Mouse (Mus musculus) forebrain, embryonic 16.5 days (tissue): ENCODE data around the gene Ctnnb1. TPM values are rescaled to one million over a fixed set of nuclear protein-coding genes. Genes with fewer than 3 reads are reported as not detected.

ENCODE experiments used
- ATAC-seq: fragments of 200-750 bp; cut with Nextera tagmentation; 2 replicates; pipeline ENCODE4 v1.8.0; 2017; ENCODE audit warnings: mild to moderate bottlenecking, moderate library complexity
- H3K27ac ChIP-seq: fragments of 300-500 bp; sonication (generic); 2 replicates; pipeline ENCODE4 v1.5.1; 2014; ENCODE audit warnings: low read length, control low read depth
- H3K27me3 ChIP-seq: fragments of 300-500 bp; sonication (generic); replicated peaks from 2 replicates; pipeline ENCODE4 v1.6.1; 2014; ENCODE audit warnings: low read length; ENCODE audit not compliant: control insufficient read depth, insufficient read depth
- H3K36me3 ChIP-seq: fragments of 300-500 bp; sonication (generic); 2 replicates; pipeline ENCODE4 v1.6.1; 2014; ENCODE audit not compliant: control insufficient read depth, insufficient read depth
- H3K4me1 ChIP-seq: fragments of 300-500 bp; sonication (generic); replicated peaks from 2 replicates; pipeline ENCODE4 v1.6.1; 2014; ENCODE audit warnings: low read length; ENCODE audit not compliant: control insufficient read depth, insufficient read depth
- H3K4me2 ChIP-seq: fragments of 300-500 bp; sonication (generic); 2 replicates; pipeline ENCODE4 v1.6.1; 2014; ENCODE audit warnings: mild to moderate bottlenecking, low read length, control low read depth
- H3K4me3 ChIP-seq: fragments of 300-500 bp; sonication (generic); replicated peaks from 2 replicates; pipeline ENCODE4 v1.5.1; 2014; ENCODE audit warnings: mild to moderate bottlenecking, low read length, control low read depth
- H3K9ac ChIP-seq: fragments of 300-500 bp; sonication (generic); replicated peaks from 2 replicates; pipeline ENCODE4 v1.6.1; 2014; ENCODE audit warnings: low read depth, low read length, control low read depth
- H3K9me3 ChIP-seq: fragments of 300-500 bp; sonication (generic); 2 replicates; pipeline ENCODE4 v1.6.1; 2016; ENCODE audit warnings: low read length; ENCODE audit not compliant: control insufficient read depth
- WGBS: fragments of 180-500 bp; shearing (Covaris S2); extraction: QIAGEN DNeasy Blood & Tissue Kit; methylation state at CpG from one replicate; pipeline ENCODE4 v1.1.7; 2014; 5-methylcytosine and 5-hydroxymethylcytosine counted together
- polyA plus RNA-seq: library from polyadenylated mRNA; unstranded; fragments of >200 nt; fragmentation: Nextera tagmentation; extraction: Ambion mirVana; gene quantifications from 2 replicates; pipeline ENCODE4 v1.2.1, GENCODE M21; 2015

The Ctnnb1 gene
- polyA plus RNA-seq, 1 experiment from 2014 or later: 611 TPM

DNA sequence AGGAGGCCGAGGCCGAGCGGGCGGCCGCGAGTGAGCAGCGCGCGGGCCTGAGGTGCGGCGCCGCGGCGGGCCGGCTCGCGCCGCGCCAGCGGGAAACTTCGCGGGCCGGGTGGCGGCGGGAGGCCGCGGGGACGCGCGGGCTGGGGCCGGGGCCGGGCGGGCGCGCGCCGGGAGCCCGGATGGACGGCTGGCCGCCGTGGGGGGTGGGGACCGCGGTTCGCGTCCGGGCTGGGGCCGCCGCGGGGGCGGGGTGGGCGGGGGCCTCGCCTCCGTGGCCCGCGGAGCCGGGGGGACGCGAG is 4.5 kb downstream of the Ctnnb1 start:
- Histone ChIP-seq H3K9ac (peak overlapping the region; percentile 91), H3K27ac (peak overlapping the region; percentile 91), H3K27me3 (no peaks in the 10 kb centered on the region), H3K9me3 (no peaks in the 10 kb centered on the region), H3K4me2 (peak overlapping the region; percentile 99), H3K36me3 (no peaks in the 10 kb centered on the region), H3K4me3 (peak overlapping the region; percentile 95), H3K4me1 (peaks cover 46% of the 10 kb centered on the region)
- WGBS: 0% methylated on average over 8 of the region's 58 CpGs
- no peak for ATAC-seq

DNA sequence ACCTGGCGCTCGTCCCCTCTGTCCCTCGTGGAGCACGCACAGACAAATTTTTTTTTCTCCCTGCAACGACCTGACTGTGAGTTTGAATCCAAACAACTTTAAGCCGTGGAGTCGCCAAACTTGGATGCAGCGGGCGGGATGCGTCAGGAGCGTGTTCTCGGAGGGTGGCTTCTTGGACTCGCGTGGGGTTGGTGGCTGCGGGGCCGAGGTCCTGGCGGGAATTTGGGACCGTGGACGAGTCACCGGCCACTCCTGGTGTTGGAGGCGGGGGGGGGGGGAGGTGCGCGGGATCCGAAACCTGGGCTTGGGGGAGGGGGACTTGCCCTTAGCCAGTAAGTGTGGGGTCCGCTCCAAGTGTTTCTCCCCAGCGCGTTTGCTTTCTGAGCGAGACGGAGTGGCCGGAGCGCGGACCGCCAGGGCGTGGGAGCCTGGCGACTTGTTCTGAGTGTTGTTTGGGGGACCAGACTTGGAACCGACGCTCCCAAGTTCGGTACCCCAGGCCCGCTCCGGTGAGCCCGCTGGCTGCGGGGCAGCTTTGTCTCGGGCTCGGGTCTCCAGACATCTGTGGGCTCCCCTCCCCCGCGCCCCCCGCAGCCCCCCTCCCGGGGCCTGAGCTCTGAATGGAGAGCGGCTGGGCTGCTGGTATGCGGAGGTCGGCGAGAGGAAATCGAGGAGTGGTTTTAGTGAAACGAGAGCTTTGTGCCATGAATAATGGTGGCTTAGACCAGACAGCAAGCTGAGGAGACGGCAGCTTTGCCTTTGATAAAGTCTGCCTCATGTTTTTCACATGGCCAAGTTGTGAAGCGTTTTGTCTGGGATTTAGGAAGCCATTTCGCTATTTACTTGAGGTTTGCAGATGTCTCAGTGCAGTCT is 5.1 kb downstream of the Ctnnb1 start:
- under 1% methylated on average over 51 of the region's 57 CpGs for WGBS
- peak overlapping the region; percentile 99 for H3K4me2 ChIP-seq
- H3K9me3 ChIP-seq: no peaks in the 10 kb centered on the region
- peak; percentile 32 for ATAC-seq
- H3K27me3 ChIP-seq: no peaks in the 10 kb centered on the region
- peak overlapping the region; percentile 91 for H3K9ac ChIP-seq
- peaks cover 47% of the 10 kb centered on the region for H3K4me1 ChIP-seq
- no peaks in the 10 kb centered on the region for H3K36me3 ChIP-seq
- H3K4me3 ChIP-seq: peak overlapping the region; percentile 95
- H3K27ac ChIP-seq: peak overlapping the region; percentile 91

DNA sequence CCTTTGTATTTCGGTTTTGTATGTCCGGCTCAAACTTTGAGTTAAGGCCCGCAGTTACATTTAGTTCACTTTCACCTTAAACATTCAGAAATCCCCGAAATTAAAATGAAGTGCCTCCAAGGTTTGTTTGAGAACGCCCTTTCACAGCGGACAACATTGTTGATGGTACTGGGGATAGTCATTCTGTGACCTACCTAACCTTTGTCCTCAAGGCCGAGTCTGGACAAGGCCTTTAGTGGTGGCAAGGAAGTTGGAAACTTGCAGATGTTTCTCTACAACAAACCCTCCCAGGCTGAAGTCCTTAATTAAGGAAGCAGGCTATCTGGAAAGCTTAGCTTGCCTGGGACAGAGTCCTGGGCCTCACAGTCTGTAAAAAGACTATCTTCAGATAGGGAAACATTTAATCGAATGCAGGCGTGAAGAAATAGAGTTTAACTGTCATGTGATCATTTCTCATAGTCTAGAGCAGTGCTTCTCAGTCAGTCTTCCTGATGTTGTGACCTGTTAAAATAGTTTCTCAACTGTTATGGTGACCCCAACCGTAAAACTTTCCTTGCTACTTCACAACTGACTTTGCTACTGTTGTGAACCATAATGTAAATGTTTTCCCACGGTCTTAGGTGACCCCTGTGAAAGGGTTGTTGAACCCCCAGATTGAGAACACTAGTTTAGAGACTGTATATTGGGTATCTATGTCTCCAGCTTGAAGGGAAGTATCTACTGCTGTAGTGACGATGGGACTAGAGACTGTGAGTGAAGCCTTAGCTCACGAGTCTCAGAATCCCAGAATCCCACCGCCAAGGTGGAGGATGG is 6.0 kb downstream of the Ctnnb1 start:
- peak overlapping the region; percentile 91 for H3K9ac ChIP-seq
- peaks cover 51% of the 10 kb centered on the region for H3K4me1 ChIP-seq
- peak overlapping the region; percentile 91 for H3K27ac ChIP-seq
- no peak for ATAC-seq
- H3K36me3 ChIP-seq: no peaks in the 10 kb centered on the region
- no peaks in the 10 kb centered on the region for H3K27me3 ChIP-seq
- WGBS: 5% methylated on average over 14 of the region's 14 CpGs
- peak overlapping the region; percentile 95 for H3K4me3 ChIP-seq
- peak overlapping the region; percentile 99 for H3K4me2 ChIP-seq
- H3K9me3 ChIP-seq: no peaks in the 10 kb centered on the region

- no peak for ATAC-seq
- Histone ChIP-seq H3K4me2 (peak overlapping the region; percentile 99), H3K4me1 (peaks cover 51% of the 10 kb centered on the region), H3K27ac (no peak overlapping the region), H3K27me3 (no peaks in the 10 kb centered on the region), H3K4me3 (peak overlapping the region; percentile 95), H3K9ac (peak overlapping the region; percentile 91; the same call in 1 of the 2 replicates), H3K9me3 (no peaks in the 10 kb centered on the region), H3K36me3 (no peaks in the 10 kb centered on the region)
- 12% methylated on average over 4 of the region's 4 CpGs for WGBS
These were observed 6.6 kb downstream of the Ctnnb1 start for GRCm38 (mm10) chr9:120935634-120935922.

- H3K9me3 ChIP-seq: no peaks in the 10 kb centered on the region
- H3K27me3 ChIP-seq: no peaks in the 10 kb centered on the region
- peak overlapping the region; percentile 95 for H3K4me3 ChIP-seq
- H3K27ac ChIP-seq: no peak overlapping the region
- ATAC-seq: no peak
- H3K9ac ChIP-seq: peak overlapping the region; percentile 26; the same call in 1 of the 2 replicates
- 10% methylated on average over 8 of the region's 8 CpGs for whole genome bisulfite sequencing
- H3K36me3 ChIP-seq: no peaks in the 10 kb centered on the region
- H3K4me1 ChIP-seq: peaks cover 54% of the 10 kb centered on the region
- H3K4me2 ChIP-seq: peak overlapping the region; percentile 99
These were observed 7.3 kb downstream of the Ctnnb1 start for GRCm38 (mm10) chr9:120936351-120936750.

- no peak for ATAC-seq
- Histone ChIP-seq H3K4me3 (no peak overlapping the region), H3K36me3 (no peaks in the 10 kb centered on the region), H3K27me3 (no peaks in the 10 kb centered on the region), H3K4me2 (no peak overlapping the region), H3K9me3 (no peaks in the 10 kb centered on the region), H3K9ac (no peak overlapping the region), H3K4me1 (peaks cover 56% of the 10 kb centered on the region), H3K27ac (no peak overlapping the region)
- WGBS: 91% methylated on average over 3 of the region's 3 CpGs
These were observed 11.8 kb downstream of the Ctnnb1 start for GRCm38 (mm10) chr9:120940858-120941257.

- no peak for ATAC-seq
- H3K4me1 ChIP-seq: peaks cover 44% of the 10 kb centered on the region
- H3K36me3 ChIP-seq: no peaks in the 10 kb centered on the region
- H3K4me3 ChIP-seq: no peak overlapping the region
- no peak overlapping the region for H3K4me2 ChIP-seq
- H3K9ac ChIP-seq: no peak overlapping the region
- no peaks in the 10 kb centered on the region for H3K9me3 ChIP-seq
- WGBS: 91% methylated on average over 1 of the region's 1 CpGs
- no peak overlapping the region for H3K27ac ChIP-seq
- no peaks in the 10 kb centered on the region for H3K27me3 ChIP-seq
These were observed 14.7 kb downstream of the Ctnnb1 start for GRCm38 (mm10) chr9:120943757-120944156.

DNA sequence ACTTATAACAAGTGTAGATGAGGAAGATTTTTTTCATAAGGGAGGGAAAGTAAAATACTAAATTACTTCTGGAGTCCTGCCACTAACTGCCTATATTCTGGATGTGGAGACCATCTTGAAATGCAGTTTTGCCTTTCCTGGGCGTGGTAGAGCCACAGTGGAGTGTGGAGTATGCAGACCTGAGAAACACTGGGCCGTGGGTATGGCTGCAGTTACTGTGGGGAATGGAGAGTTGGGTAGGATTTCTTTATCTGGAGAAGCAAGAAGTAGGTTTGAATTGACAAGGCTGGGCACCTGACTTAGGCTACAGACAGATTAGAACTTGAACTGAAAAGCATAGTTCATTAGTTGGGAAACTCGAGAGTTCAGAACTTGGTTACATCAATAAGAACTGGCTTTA is 15.2 kb downstream of the Ctnnb1 start:
- Histone ChIP-seq H3K4me1 (peaks cover 39% of the 10 kb centered on the region), H3K4me2 (no peak overlapping the region), H3K27ac (no peak overlapping the region), H3K4me3 (no peak overlapping the region), H3K9me3 (no peaks in the 10 kb centered on the region), H3K27me3 (no peaks in the 10 kb centered on the region), H3K36me3 (no peaks in the 10 kb centered on the region), H3K9ac (no peak overlapping the region)
- WGBS: 78% methylated on average over 3 of the region's 3 CpGs
- no peak for ATAC-seq

DNA sequence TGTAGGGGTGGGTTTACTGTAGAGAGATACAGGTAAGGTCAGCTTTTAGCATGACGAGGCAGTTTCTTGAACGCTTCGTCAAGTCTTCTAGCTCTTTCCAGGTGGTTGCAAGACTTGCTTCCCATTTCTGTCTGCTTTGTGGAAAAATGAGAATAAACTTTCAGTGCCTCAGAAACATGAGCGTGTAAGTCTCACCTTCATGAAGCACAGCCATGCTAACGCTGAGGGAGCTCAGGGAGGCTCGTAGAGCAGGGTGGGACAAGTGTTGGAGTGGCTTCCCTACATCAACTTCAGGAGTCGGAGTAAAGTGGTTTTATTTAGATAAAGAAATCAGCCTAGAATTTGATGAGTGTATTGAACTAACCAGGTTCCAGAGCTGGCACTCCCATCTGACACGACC is 17.1 kb downstream of the Ctnnb1 start:
- peaks cover 4% of the 10 kb centered on the region for H3K36me3 ChIP-seq
- H3K9me3 ChIP-seq: no peaks in the 10 kb centered on the region
- H3K27me3 ChIP-seq: no peaks in the 10 kb centered on the region
- H3K27ac ChIP-seq: no peak overlapping the region
- WGBS: 80% methylated on average over 8 of the region's 8 CpGs
- ATAC-seq: no peak
- H3K4me1 ChIP-seq: peaks cover 35% of the 10 kb centered on the region
- H3K9ac ChIP-seq: no peak overlapping the region
- H3K4me2 ChIP-seq: no peak overlapping the region
- H3K4me3 ChIP-seq: no peak overlapping the region
